Mouse (Mus musculus) liver, postnatal 0 days (tissue): ENCODE results near the gene Wnt5b. TPM values are rescaled to one million over a fixed set of nuclear protein-coding genes. Genes with fewer than 3 reads are reported as not detected.

Source experiments
- ATAC-seq: fragments of 200-750 bp; cut with Nextera tagmentation; 2 replicates; pipeline ENCODE4 v1.8.0; 2017; ENCODE audit warnings: mild to moderate bottlenecking, moderate library complexity
- DNase-seq: peaks from one replicate; pipeline ENCODE4 v3.0.0-alpha.2; 2016
- H3K27ac ChIP-seq: fragments of 300-500 bp; sonication (generic); 2 replicates; pipeline ENCODE4 v1.5.1; 2014; ENCODE audit warnings: antibody characterized with exemption, moderate library complexity, mild to moderate bottlenecking, low read depth
- H3K27me3 ChIP-seq: fragments of 300-500 bp; sonication (generic); 2 replicates; pipeline ENCODE4 v1.6.1; 2014; ENCODE audit warnings: low read length, control low read depth, mixed read lengths; ENCODE audit not compliant: insufficient read depth
- H3K36me3 ChIP-seq: fragments of 300-500 bp; sonication (generic); replicated peaks from 2 replicates; pipeline ENCODE4 v1.6.1; 2014; ENCODE audit warnings: mild to moderate bottlenecking, control low read depth, low read length, moderate library complexity, mixed read lengths; ENCODE audit not compliant: insufficient read depth
- H3K4me1 ChIP-seq: fragments of 300-500 bp; sonication (generic); 2 replicates; pipeline ENCODE4 v1.6.1; 2014; ENCODE audit warnings: antibody characterized with exemption, mild to moderate bottlenecking, control low read depth; ENCODE audit not compliant: insufficient read depth
- H3K4me2 ChIP-seq: fragments of 300-500 bp; sonication (generic); 2 replicates; pipeline ENCODE4 v1.6.1; 2014; ENCODE audit warnings: low read depth, mild to moderate bottlenecking, low read length, moderate library complexity, mixed read lengths
- H3K4me3 ChIP-seq: fragments of 300-500 bp; sonication (generic); 2 replicates; pipeline ENCODE4 v1.5.1; 2014; ENCODE audit warnings: low read depth, low read length
- H3K9ac ChIP-seq: fragments of 300-500 bp; sonication (generic); replicated peaks from 2 replicates; pipeline ENCODE4 v1.6.1; 2014; ENCODE audit warnings: mild to moderate bottlenecking, moderate library complexity
- H3K9me3 ChIP-seq: fragments of 300-500 bp; sonication (generic); 2 replicates; pipeline ENCODE4 v1.6.1; 2016; ENCODE audit warnings: mild to moderate bottlenecking, control low read depth, low read length, mixed read lengths
- CTCF ChIP-seq: sonication (generic); IDR thresholded peaks from 2 replicates; pipeline ENCODE4 v1.5.1; 2016; ENCODE audit warnings: antibody characterized with exemption, low read depth
- EP300 ChIP-seq: IDR thresholded peaks from 2 replicates; pipeline ENCODE4 v1.6.1; 2016; ENCODE audit warnings: antibody characterized with exemption, low read depth, mild to moderate bottlenecking
- WGBS: fragments of 180-500 bp; shearing (Covaris S2); extraction: QIAGEN DNeasy Blood & Tissue Kit; methylation state at CpG from one replicate; pipeline ENCODE4 v1.1.7; 2014; ENCODE audit not compliant: insufficient replicate concordance; 5-methylcytosine and 5-hydroxymethylcytosine counted together
- polyA plus RNA-seq: library from polyadenylated mRNA; unstranded; fragments of >200 nt; fragmentation: Nextera tagmentation; extraction: Ambion mirVana; gene quantifications from 2 replicates; pipeline ENCODE4 v1.2.1, GENCODE M21; 2015

The Wnt5b gene
- polyA plus RNA-seq, 1 experiment from 2014 or later: 0.31 TPM

DNA sequence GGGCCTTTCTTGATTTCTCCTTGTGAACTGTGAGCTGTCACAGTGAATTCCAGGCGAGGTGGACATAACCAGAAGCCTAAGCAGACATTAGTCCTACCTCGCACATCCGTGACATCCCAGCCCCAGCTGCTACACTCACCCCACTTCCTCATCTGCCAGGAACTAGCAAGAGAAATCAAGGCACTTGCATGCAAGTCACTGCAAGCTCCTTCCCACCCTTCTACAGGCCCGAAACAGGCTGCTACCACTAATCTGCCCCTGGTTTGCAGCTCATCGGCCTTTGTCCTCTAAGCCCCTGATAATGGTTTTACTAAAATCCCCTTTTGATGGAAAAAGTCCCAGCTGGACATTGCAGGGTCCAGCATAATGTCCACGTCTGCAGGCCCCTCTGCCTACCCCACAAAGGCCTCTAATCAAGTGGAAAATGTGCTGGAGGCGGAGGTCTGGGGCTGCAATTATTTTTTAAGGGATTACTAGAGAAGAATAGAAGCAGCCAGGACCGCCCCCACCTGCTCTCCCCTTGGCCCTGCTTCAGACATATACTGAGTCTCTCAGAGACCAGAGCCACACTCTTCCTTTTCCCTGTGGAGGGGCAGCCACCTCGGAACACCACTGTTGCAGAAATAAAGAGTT, 52.0 kb downstream of the Wnt5b start:
- no peaks in the 10 kb centered on the region for H3K4me1 ChIP-seq
- no peak overlapping the region for H3K4me3 ChIP-seq
- H3K9ac ChIP-seq: no peak overlapping the region
- H3K36me3 ChIP-seq: no peaks in the 10 kb centered on the region
- DNase-seq (no peak), ATAC-seq (no peak)
- WGBS: 71% methylated on average over 9 of the region's 9 CpGs
- TF ChIP-seq EP300 (no peak), CTCF (no peak)
- no peak overlapping the region for H3K27ac ChIP-seq
- no peaks in the 10 kb centered on the region for H3K9me3 ChIP-seq
- no peaks in the 10 kb centered on the region for H3K27me3 ChIP-seq
- no peak overlapping the region for H3K4me2 ChIP-seq

DNA sequence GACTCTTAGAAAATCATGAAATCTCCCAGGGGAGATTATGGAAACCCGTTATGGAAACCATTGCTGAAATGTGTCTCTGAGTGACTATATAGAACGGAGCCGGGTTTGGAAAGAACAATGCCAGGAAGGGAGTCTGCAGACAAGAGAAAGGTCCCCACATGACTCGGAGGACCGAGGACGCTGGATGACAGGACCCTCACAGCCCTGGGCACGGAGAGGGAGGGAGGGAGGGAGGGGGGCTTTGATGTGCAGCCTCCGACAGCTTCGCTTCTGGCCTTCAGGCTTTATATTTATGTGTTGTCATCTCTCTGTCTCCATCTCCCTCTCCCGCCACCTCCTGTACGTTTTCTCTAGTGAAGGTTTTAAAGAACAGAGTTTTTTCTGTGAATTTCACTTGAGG, 53.1 kb downstream of the Wnt5b start:
- Histone ChIP-seq H3K27me3 (no peaks in the 10 kb centered on the region), H3K4me1 (peaks cover 3% of the 10 kb centered on the region; the same call in 1 of the 2 replicates), H3K27ac (no peak overlapping the region), H3K4me3 (no peak overlapping the region), H3K4me2 (no peak overlapping the region), H3K36me3 (no peaks in the 10 kb centered on the region), H3K9ac (no peak overlapping the region), H3K9me3 (no peaks in the 10 kb centered on the region)
- TF ChIP-seq EP300: no peak
- ATAC-seq: no peak
- no peak for DNase-seq
- 69% methylated on average over 11 of the region's 11 CpGs for WGBS

DNA sequence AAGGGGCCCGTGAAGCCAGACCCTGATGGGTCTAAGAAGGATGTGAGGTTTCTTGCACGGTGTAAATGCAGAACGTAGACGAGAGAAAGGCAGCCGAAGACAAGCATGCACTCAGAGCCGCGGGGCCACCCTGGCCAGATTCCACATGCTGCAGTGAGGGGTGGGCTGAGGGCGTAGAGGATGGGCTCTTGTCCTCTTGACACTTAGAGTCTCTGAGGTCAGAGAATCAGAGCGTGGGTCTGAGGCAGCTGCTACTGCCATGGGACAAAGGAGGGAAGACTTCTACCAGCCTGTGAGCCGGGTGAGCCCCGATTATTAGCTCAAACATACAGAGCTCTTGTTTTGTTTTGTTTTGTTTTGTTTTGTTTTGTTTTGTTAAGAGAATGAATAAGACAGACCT, 53.6 kb downstream of the Wnt5b start:
- H3K27me3 ChIP-seq: no peaks in the 10 kb centered on the region
- no peak for TF ChIP-seq EP300
- no peak for TF ChIP-seq CTCF
- DNase-seq (no peak), ATAC-seq (no peak)
- 63% methylated on average over 11 of the region's 11 CpGs for WGBS
- H3K4me1 ChIP-seq: peaks cover 3% of the 10 kb centered on the region; the same call in 1 of the 2 replicates
- H3K27ac ChIP-seq: no peak overlapping the region
- no peak overlapping the region for H3K9ac ChIP-seq
- no peaks in the 10 kb centered on the region for H3K36me3 ChIP-seq
- H3K4me3 ChIP-seq: no peak overlapping the region
- no peaks in the 10 kb centered on the region for H3K9me3 ChIP-seq
- H3K4me2 ChIP-seq: no peak overlapping the region

DNA sequence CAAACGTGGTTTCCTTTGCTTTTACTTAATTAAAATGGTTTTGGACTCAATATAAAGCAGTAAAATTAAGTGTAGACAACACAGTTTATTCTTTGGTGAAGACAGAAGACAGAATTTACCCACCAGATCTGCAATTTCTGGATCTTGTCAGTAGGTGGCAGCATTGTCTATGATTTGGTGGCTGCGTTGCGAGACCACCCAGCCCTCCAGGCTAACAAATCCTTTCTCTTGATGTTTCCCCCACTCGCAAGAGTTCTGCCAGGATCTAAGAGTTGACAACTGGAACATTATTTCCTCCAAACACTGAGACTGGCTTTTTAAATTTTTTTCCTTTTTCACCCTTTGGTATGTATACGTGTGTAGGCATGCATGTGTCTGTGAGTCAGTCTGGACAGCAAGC, 54.4 kb downstream of the Wnt5b start:
- no peak overlapping the region for H3K4me2 ChIP-seq
- no peak overlapping the region for H3K27ac ChIP-seq
- DNase-seq (peak; percentile 51), ATAC-seq (no peak)
- peaks cover 4% of the 10 kb centered on the region for H3K4me1 ChIP-seq
- 13% methylated on average over 5 of the region's 5 CpGs for WGBS
- H3K27me3 ChIP-seq: no peaks in the 10 kb centered on the region
- TF ChIP-seq EP300 (no peak), CTCF (peak; percentile 82)
- H3K4me3 ChIP-seq: no peak overlapping the region
- H3K9me3 ChIP-seq: no peaks in the 10 kb centered on the region
- no peaks in the 10 kb centered on the region for H3K36me3 ChIP-seq
- no peak overlapping the region for H3K9ac ChIP-seq

DNA sequence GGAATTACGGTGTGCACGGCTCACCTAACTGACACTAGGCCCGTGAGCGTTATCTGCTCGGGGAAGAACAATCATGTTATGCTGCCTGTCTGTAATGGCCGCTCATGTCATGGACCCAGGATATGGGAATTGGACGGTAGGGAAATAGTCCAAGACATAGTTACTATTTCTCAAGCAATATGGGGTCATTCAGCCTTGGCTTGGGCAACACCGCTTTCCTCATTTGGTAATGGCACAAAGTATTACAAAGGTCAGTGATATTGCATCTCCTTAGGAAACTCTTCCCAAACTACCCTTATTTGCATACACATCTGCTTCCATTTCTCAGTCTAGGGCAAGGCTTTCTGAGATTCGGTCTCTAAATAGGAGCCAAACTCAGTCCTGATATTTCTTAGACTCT, 56.5 kb downstream of the Wnt5b start:
- Histone ChIP-seq H3K36me3 (peaks cover 9% of the 10 kb centered on the region; the same call in 1 of the 2 replicates), H3K9me3 (no peaks in the 10 kb centered on the region), H3K4me2 (no peak overlapping the region), H3K27ac (no peak overlapping the region), H3K4me3 (no peak overlapping the region), H3K9ac (no peak overlapping the region), H3K4me1 (peaks cover 13% of the 10 kb centered on the region), H3K27me3 (no peaks in the 10 kb centered on the region)
- ATAC-seq (no peak), DNase-seq (no peak)
- 82% methylated on average over 9 of the region's 9 CpGs for WGBS
- TF ChIP-seq CTCF (no peak), EP300 (no peak)

DNA sequence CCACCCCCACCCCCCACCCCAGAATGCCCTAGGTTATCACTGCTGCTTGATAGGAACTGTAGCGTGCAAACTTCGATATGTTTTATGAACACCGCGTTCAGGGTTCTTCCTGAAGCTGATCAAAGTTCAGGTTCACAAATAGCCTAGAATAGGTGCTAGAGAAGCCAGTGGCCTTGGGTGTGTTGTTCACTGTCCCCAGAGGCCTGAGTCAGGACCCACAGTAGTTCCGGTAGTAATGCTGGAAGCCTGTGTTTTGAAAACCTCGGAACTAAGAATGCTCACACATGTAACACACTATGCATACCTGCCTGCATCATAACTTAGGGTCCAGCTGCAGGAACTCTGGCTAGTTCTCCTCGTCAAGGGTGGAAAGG, 57.1 kb downstream of the Wnt5b start:
- Histone ChIP-seq H3K9ac (no peak overlapping the region), H3K27ac (no peak overlapping the region), H3K4me3 (no peak overlapping the region), H3K9me3 (no peaks in the 10 kb centered on the region), H3K4me2 (no peak overlapping the region), H3K36me3 (peaks cover 9% of the 10 kb centered on the region; the same call in 1 of the 2 replicates), H3K27me3 (no peaks in the 10 kb centered on the region), H3K4me1 (peaks cover 14% of the 10 kb centered on the region)
- ATAC-seq: no peak
- 79% methylated on average over 7 of the region's 7 CpGs for WGBS
- DNase-seq: no peak
- TF ChIP-seq CTCF: no peak
- no peak for TF ChIP-seq EP300
